Mouse (Mus musculus) heart, postnatal 0 days (tissue): ENCODE data around the gene Bicd2.

Source experiments
- CTCF ChIP-seq: IDR thresholded peaks from 2 replicates; pipeline ENCODE4 v1.5.1; 2016; ENCODE audit warnings: antibody characterized with exemption, control low read depth, low read depth
- EP300 ChIP-seq: IDR thresholded peaks from 2 replicates; pipeline ENCODE4 v1.6.1; 2016; ENCODE audit warnings: antibody characterized with exemption, low read depth

- TF ChIP-seq CTCF = no peak
- no peak for TF ChIP-seq EP300
Observed at GRCm38 (mm10) chr13:49374730-49375129, 33.3 kb downstream of the Bicd2 start.
